Comparison of ENCODE assay signal across 2 mouse cellular contexts in genomic region chr2:25555479-25555878, GRCm38 (mm10). TPM values are rescaled to one million over a fixed set of nuclear protein-coding genes. Genes with fewer than 3 reads are reported as not detected.
"Had no signal": no experiment of that assay in that cellular context is flagged by ENCODE, and none has a peak within 500 bp of the region (broad histone marks: within the 10 kb centered on the region; RNA-seq: fewer than 3 reads in every experiment).

No protein-coding gene starts in this region.

RNA-seq across cellular contexts. Expression of gene Ajm1, which starts 26.1 kb away (rescaled TPM):
- total RNA-seq: liver, adult 2 months had no signal
- polyA plus RNA-seq: liver, embryonic 13.5 days had no signal
